Comparison of ENCODE assay signal across 26 mouse cellular contexts in the genomic region with DNA sequence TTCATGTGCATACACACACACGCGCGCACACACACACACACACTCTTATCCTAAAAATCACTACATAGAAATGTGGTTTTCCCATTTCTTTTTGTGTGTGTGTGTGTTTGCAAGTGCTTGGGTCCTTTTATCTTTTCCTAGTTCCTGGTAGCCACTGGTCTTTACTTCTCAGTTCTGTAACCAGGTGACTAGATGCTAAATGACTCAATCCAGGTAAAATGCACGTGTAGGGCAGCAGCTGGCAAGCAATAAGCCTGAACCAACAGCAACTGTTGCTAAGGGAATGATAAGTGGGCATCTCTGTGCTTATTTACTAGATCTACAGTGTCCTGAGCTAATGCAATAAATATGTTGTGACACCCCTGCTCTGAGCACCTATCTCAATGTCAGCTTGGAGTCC. TPM values are rescaled to one million over a fixed set of nuclear protein-coding genes. Genes with fewer than 3 reads are reported as not detected.
"Had no signal": no experiment of that assay in that cellular context is flagged by ENCODE, and none has a peak within 500 bp of the region (broad histone marks: within the 10 kb centered on the region; RNA-seq: fewer than 3 reads in every experiment).

No protein-coding gene starts in this region.

- H3K36me3 ChIP-seq: heart, embryonic 10.5 days; heart, embryonic 12.5 days; hindbrain, embryonic 10.5 days; hindbrain, embryonic 12.5 days; limb, embryonic 10.5 days; limb, embryonic 12.5 days; liver, embryonic 13.5 days had no signal

- H3K4me2 ChIP-seq: heart, embryonic 12.5 days; hindbrain, embryonic 12.5 days; hindbrain, embryonic 14.5 days; limb, embryonic 12.5 days; liver, embryonic 11.5 days; liver, embryonic 13.5 days had no signal

- DNase-seq: gastrocnemius, adult 2 months; gastrocnemius, postnatal 10 days; gastrocnemius, postnatal 25 days; heart, adult 18-20 months; heart, postnatal 10 days; heart, postnatal 4 days; kidney, adult 18-20 months; kidney, adult 8-10 months; kidney, postnatal 10 days; kidney, postnatal 25 days; kidney, postnatal 4 days; layer of hippocampus, postnatal 36 days; liver; liver, embryonic 13.5 days had no signal

- H3K27me3 ChIP-seq: heart, embryonic 12.5 days; hindbrain, embryonic 12.5 days; limb, embryonic 12.5 days; liver, embryonic 13.5 days had no signal

- H3K27ac ChIP-seq: gastrocnemius, adult 2 months; heart, embryonic 10.5 days; hindbrain, embryonic 10.5 days; hindbrain, embryonic 12.5 days; hindbrain, embryonic 14.5 days; layer of hippocampus, adult 2 months; limb, embryonic 10.5 days; limb, embryonic 12.5 days; liver, embryonic 13.5 days had no signal

- H3K9ac ChIP-seq: heart, embryonic 12.5 days; hindbrain, embryonic 12.5 days; hindbrain, embryonic 14.5 days; limb, embryonic 12.5 days; liver, embryonic 13.5 days had no signal

- H3K9me3 ChIP-seq: heart, embryonic 10.5 days; heart, embryonic 12.5 days; hindbrain, embryonic 10.5 days; hindbrain, embryonic 12.5 days; limb, embryonic 10.5 days; limb, embryonic 12.5 days; liver, embryonic 13.5 days had no signal

- ATAC-seq: hindbrain, embryonic 16.5 days; inflammation-experienced regulatory T-cells, adult 6 months had no signal

- H3K4me3 ChIP-seq: gastrocnemius, adult 2 months; heart, embryonic 10.5 days; heart, embryonic 12.5 days; hindbrain, embryonic 10.5 days; hindbrain, embryonic 12.5 days; layer of hippocampus, adult 2 months; limb, embryonic 10.5 days; limb, embryonic 12.5 days; liver, embryonic 13.5 days had no signal

RNA-seq across cellular contexts. Expression of a gene that starts 42.6 kb away (rescaled TPM):
- total RNA-seq: gastrocnemius, adult 2 months; granulocyte monocyte progenitor cell, adult 5-6 weeks had no signal
